Mouse (Mus musculus) right cerebral cortex, postnatal 14 days (tissue): ENCODE measurements at regions not wholly inside any gene's neighbourhood (a gene's known extent, or its start where the extent isn't known, plus 50 kb on each side); places are given as distances from the start of the nearest gene placed in this dataset.

Source experiments
- DNase-seq: peaks from one replicate; pipeline ENCODE4 v3.0.0; 2022

DNA sequence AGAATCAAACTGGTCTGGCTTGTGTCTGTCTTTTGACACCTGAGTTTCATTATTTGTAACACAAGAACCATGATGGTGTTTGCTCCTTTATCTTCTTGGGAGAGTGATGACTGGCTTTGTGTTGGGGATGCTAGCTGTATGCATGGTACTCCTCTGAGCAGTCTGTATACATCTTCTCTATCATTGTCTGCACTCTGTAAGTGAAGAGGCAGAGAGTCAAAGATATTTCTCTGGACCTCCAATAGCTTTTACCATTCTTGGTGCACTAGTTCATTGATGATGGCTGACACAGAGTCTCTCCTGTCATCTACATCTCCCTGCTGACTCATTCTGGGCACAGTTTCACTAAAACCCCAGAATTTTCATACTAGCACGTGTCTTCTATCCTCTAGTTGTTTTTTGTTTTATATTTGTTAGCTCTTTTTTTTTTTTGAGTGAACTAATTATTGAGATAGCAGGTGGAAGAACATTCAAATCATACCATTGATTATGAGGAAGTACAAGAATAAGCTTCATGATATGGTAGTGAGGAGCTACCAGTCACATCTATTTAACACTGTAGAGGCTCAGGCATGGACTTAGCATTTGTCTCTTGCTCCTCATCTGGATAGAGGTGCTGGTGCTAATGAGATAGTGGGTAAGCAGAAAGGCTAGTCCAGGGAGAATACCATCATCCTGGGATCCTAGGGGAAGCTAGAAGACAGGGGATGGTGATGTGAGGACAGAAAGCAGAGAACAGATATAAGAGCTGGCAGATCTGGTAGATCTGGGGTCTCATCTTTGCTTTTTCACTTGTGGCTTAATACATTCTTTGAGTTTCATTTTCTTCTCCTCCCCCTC lies 1402.9 kb upstream of the A1bg start:
- no peak for DNase-seq

DNA sequence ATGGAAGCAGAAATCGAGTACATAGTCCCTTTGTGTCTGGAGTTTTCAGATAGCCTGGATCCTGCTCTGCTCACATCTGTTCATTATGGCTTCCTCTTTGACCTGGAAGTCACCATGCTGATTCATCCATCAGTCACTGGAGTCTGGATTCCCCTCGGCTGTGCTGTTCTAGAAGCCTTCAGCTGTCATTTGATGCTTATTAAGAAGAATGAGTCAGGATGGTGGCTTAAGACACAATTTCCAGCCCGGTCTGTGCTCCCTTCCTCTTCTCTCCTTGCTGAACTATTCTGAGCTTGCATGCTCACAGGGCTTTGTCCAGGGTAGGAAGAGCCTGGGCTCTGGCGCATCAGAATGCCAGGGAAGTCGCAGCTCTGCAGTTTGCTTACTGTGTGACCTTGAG lies 1398.2 kb upstream of the A1bg start:
- DNase-seq: no peak

DNA sequence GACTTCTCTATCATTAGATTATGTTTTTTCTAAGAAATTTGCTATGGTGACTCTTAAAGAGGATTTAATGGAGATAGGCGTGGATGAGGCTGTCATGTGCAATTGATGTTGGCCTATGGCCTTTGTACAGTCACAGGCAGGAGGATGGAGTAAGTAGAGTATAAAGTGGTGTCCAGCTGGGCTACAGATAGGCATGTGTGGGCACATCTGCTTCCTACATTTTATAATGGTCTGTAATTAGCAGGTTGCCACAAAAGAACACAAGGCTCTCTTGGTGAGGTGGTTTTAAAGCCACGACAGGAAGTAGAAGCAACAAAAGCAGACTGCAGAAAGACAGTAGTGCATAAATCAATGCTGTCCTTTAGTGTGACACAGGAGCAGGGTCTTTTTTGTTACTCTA lies 1391.6 kb upstream of the A1bg start:
- no peak for DNase-seq

DNA sequence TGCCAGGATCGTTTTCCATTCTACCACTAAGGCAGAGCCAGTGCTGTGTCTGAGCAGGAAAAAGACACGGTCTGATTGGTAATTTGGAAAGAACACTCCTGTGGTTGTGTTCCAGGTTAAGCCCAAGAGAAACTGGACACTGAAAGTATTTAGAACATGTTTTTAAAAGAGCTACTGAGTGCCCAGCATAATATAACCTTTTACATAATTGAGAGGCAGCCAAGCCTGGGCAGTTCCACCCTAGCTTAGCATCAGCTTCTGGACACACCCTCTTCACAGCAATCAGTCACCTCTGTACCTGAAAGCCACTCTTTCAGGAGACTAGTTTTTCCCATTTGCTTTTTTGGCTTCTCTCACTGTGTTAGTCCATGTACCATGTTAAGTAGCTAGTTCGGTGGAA lies 1379.4 kb upstream of the A1bg start:
- DNase-seq: no peak

DNA sequence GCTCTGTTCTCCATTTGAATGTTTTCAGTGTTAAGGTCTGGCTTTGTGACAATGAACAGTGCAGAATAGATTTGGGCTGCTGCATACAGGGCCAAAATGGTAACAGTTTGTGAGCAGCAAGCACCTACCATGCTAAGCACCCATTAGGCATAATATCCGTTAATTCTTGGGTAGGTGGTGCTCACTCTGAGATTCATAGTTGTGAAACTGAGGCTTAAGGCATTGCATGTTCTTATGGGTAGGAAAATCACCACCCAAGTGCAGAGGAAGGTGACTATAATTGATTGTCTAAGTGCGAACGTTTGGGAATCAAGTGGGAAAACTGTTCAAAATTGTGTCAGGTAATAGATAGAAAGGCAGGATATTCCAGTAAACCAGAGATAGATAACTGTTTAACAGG lies 1378.8 kb upstream of the A1bg start:
- no peak for DNase-seq

DNA sequence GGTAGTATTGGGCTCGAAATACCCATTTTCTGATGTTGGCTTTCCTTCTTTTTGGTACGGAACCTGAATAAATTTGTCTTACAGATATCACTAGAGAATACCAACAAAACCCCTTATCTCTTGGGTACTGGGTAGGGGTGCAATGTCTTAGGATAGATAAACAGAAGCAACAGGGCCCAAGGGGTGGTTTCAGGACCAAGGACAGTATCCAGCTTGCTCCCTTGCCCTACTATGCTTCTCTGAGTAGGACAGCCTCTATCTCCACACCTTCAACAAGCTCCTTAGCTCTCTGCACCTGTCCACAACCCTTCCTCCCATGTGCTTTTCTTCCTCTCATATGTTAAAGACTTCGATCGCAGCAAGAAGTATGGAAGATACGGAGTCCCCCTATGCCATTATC lies 1374.3 kb upstream of the A1bg start:
- DNase-seq: no peak

DNA sequence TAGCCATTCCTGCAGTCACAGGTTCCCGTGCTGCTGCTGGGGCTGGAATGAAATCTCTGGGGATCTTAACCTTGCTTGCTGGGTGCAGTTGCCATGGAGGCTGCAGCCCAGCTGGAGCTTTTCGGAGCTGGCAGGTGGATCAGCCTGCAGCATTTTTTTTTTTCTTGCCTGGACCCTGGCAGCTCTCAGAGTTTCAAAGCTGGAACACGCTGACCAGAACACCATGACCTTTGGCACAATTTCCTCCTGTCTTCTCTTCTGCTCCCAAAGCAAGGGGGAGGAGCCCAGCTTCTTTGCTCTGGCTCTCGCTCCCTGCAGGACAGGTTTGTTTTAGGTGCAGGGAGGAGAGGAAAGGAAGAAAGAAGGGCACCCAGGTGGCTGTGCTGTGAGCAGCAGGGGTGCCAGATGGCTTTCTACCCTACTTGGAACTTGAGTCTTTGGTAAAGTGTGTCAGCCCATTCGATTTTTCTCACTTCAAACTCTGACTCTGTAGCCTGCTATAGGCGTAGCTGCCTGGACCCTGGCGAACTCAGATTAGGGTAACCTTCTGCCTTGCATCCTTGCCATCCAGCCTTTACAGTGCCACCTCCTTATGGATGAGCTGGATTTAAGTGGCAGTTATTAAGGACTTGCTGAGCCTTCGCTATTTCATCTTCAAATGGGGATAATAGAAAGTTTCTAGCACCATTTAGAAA lies 1372.6 kb upstream of the A1bg start:
- DNase-seq: peak; percentile 9

DNA sequence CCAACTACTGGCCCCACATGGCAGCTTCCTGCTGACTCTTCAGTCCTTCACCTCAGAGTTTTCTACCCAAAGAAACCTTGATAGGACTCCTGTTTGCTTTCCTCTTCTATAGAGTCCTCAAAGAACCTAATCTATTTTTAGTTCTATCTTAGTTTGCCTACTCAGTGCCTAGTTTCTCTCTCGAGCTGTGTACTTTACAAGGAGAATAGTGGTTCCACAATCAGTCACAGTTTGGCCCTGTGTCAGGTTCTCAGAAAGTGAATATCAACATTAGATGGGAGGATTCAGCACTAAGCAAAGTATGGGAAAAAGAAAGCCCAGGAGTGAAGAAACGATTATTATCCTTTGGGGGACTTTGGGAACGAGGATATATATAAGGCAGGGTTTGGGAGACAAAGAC lies 1372.0 kb upstream of the A1bg start:
- DNase-seq: no peak

DNA sequence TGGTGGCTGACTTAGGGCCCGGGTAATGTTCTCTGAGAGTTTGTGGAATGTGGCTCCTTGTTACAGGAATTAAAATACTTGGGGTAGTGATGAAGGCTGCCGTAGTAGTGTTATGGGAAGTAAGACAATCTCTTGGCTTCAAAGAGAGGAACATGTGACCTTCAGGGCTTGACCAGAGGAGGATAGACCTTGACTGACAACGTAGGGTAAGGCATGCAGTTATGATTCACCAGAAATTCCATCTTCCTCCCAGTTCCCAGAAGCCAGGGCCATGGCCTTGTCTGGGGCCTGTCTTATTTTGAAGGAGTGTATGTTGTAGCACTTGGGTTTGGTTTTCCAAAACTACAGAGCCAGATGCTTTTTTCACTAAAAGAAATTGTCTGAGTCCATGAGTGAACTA lies 1370.1 kb upstream of the A1bg start:
- DNase-seq: no peak

DNA sequence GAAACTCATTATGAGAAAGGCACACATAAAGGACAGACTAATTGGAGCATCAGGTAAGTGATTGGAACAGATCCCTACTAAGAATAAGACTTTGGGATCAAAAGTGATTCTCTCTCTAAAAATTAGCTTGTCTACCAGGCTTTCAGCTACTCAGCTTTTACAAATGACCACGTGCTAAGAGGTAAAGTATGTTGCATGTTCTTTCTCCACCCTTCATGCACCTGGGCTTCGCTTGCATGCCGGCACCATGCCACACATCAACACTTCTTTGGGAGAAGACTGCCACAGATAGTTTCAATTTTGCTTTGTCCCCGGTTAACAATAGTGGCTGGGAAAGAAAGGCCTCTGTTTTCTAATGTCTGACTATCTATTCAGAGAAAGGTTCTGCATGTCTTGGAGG lies 1367.9 kb upstream of the A1bg start:
- no peak for DNase-seq

DNA sequence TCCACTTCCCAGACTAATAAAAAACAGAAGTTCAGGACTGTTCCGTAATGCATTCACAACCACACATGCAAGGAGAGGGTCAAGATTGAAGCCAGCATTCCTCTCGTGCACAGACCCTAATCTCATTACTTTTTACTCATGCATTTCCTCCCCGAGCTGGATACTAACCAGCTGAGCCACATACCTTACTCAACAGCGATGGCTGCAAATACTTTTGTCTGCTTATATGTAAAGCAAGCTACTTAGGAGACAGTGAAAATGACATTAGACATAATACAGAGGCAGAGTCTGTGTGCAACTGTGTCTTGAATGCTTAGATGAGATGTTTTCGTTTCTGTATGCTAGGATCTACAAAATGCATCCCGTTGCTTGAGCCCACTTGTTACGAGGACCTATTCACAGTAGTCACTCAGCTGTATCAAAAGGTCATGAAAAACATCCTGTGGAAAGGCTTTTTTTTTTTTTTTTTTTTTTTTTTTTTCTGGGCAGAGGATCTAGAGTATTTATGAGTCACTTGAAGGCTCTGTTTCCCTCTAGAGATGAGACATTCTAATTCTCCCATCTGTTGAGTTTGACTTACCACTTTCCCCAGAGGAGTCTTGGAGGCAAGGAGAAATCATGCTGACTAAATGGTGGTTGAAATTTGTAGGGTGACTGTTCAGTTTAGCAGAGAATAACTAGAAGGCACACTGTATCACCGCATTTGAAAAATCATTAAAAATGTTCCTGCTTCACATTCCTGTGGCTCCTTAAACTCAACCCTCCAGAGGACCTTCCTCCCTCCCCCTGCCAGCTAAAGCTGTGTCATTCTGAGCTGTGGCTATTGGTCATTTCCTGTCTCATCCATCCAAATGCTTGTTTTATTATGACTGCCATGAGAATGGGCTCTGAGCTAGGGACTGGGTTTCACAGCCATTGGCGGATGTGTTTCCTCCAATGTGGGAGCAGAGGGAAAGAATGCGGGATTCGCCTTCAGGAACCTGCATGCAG lies 1364.1 kb upstream of the A1bg start:
- no peak for DNase-seq

DNA sequence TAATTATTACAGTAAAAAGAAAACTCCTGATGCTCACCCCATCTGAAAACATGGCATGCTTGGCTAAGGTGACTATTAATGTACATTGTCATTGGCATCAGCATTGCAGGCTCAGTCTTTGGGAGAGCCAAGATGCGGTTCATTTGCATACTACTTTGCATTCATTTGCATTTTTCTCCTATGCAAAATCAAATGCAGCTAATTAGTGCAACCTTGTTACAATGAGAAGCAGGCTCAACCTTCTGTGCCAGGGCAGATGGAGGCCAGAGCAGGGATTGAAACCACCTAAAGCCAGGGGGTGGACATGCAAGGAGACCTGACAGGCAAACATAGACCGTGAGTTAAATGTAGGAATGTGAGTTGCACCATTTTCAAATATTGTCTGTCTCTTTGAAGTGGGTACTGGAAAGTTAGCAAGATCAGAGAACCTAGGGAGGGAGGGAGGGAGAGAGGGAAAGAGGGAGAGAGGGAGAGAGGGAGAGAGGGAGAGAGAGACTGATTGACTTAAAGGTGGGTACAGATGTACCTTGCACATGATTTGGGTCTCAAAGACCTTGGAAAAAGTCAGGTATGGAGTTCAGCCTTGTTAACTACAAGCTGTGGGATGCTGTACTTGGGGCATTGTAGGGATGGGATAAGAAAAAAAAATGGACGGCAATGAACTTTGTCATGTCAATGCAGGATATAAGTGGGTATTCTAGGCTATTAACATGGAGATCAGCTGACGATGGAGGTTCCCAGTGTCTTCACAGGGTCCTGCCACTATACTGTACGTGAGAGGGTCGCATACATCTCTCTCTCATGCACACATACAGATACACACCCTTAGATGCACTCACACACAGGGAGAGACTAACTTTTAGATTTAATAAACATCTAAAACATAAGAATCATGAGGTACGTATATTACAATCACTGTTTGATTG lies 1362.1 kb upstream of the A1bg start:
- no peak for DNase-seq

DNA sequence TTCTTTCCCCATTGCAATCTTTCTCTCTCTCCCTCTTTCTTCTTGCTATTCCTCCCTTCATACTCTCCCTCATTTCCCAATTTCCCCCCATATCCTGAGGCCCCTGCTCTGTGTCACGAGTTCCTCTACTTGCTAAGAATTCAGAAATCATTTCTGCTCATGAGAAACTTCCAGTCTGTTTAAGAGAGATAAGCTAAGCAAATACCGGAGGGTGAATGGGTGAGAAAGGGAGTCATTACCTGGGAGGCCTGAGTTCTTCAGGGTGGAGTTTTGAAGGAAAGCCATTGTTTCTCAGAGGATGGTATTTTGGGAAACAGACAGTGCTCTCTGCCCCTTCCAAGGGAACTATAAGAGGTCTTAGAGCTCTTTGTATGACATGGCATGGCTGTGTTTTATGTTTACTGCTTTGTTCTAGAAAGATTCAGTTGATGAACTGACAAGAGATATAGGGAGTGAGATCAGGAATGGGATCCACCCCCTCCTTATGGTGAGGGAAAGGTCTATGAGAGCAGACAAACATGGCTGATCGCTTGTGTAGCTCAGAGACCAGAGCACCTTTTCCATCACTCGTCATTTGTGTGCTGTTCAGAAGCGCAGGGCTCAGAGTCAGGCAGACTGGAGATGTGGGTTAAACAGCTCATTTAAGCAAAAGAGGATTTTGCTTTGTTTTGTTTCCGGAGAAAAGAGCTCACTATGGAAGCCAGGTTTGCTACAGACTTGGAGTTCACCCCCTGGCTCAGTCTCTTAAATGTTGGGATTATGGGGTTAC lies 1361.0 kb upstream of the A1bg start:
- DNase-seq: no peak

DNA sequence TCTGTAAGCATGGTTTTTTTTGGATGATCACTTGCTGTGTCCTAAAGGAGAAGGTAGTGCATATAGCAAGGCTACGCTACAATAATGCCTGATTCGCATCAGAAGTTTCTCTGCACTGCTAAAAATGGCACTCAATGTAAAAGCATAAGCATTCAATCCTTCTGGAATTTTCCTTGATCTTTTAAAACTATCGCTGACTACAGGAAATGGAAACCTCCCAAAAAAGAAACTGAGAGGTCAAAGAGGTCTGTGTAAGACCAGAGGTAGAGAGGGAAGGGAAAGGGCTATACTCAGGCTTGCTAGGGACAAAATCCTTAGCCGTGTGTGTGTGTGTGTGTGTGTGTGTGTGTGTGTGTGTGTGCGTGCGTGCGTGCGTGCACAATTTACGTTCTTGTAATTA lies 1359.8 kb upstream of the A1bg start:
- no peak for DNase-seq

DNA sequence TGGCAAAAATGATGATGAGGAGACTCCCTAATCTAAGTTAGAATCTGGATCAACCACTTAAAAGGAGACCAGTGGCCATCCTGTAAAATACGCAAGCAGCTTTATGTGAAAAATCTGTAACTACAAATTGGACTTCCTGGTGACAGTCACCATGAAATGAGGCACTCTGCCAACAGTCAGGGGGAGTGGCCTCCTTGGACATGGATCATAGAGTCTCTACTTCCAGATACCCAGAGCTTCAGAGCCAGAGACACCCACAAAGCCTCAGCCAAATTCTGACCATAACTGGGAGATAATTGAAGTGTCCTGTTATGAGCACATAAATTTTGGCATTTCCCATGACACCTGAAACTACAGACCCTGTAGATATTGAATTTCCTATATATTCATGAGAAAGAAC lies 1359.3 kb upstream of the A1bg start:
- DNase-seq: no peak

DNA sequence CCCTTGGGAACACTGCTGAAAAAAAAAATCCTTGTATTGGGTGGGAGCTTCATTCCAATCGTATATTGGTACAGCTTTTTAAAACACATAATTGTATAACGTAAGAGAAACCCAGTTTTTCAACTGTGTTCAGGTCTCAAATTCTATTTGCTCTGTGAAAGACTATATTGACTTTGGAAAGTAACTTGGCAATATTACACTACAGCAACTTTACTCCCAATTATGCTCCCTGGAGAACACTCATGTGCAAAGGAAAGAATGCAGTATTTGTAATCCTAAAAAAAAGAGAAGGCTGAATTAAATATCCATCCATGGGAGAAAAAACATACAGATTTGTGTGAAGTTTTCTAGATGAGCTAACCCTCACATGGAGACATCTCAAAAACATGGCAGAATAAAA lies 1356.7 kb upstream of the A1bg start:
- DNase-seq: no peak

DNA sequence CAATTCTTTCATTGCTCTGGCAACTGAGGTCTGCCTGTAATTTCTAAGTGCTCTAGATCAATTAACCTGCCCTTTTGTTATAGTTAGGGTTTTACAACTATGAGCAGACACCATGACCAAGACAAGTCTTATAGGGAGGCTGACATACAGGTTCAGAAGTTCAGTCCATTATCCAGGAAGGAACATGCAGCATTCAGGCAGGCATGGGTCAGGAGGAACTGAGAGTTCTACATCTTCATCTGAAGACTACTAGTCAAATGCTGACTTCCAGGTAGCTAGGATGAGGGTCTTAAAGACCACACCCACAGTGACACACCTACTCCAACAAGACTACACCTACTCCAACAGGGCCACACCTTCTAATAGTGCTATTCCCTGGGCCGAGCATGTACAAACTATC lies 1352.0 kb upstream of the A1bg start:
- no peak for DNase-seq

DNA sequence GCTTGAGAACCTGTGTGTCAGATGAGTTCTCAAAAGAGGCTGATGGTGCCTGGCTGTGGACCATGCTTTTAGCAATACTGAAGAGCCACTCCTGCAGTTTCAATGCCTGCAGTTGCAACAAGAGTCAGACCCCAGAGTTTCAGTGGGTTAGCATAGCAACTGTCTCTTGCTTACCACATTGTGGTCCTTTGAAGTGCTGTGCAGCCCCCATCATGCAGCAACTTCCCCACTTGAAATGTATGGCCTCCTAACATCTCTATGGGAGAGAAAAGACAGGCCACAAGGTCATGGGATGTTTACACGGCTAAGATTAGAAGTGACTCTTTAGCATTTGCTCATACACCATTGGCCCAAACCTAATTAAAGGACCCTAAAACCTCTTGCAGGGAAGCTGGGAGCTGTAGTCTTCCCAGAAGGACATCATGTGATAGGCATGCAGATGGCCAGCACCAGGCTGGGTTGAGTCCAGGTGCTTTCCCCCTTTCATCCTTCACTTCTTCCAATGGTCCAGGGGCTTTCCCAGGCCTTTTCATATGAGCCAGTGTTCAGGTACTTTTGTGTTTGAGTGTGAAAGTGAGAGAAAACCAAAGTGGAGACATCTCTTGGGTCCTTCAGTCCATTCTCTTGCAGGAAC lies 1351.2 kb upstream of the A1bg start:
- no peak for DNase-seq

DNA sequence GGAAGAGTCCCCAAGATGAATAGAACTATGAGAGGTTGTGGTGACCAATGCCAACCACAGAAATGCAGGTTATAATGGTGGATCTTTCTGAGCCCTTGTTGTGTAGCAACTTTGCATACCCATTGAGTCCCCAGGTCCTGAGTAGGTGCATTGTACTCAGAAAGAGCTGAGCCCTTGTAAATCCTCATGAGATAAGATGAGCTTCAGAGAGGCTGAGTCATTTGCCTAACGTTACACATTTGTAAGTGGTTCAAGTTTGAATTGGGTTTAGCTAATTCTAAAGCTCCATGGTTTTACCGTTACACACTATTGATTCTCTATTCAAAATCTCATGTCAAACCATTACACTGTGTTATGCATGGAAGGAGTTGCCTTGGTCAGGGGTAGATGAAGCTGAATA lies 1349.9 kb upstream of the A1bg start:
- no peak for DNase-seq

DNA sequence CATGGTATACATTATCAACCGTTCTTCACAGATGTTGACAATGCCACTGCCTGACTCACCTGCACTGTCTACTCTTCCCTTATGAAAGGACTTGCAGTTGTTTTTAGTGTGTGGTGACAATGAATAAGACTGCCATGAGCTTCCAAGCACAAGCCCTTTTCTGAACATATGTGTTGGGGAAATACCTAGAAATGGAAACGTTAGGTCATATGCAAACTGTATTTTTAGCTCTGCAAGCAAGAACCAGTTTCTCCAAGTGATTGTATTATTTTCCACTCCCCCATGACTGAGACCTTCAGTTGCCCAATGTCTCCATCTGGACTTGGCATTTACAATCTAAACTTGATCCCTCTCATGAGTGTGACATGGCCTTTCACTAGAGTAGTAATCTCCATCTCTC lies 1348.6 kb upstream of the A1bg start:
- DNase-seq: no peak

DNA sequence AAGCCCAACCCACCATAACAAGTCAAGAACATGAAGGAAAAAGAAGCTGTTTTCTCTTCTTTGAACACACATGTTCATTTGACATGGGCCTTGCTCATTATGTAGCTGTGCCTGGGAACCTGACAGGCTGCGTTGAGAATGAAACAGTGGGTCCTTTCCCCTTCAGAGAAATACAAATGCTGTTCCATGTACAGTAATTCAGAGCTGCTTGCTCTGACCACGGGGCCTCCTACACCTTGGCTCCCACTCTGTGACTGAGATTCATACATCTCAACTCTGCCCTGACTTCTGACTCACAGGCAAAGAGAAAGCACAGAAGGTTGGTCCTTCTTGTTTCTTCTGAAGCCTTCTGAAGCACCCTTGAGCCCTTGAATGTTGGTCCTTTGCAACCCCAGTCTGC lies 1345.4 kb upstream of the A1bg start:
- no peak for DNase-seq
